Mouse (Mus musculus) C2C12 (cell line): ENCODE data around the gene Cxcl17.

Experiments used
- CEBPB ChIP-seq: IDR thresholded peaks from one replicate; pipeline ENCODE4 v1.6.1; 2011; ENCODE audit warnings: low read depth, mild to moderate bottlenecking, control low read depth, moderate library complexity
- CTCF ChIP-seq: IDR thresholded peaks from one replicate; pipeline ENCODE4 v1.5.1; 2011; ENCODE audit not compliant: control insufficient read depth, insufficient read depth, insufficient read length
- MYOD1 ChIP-seq: IDR thresholded peaks from one replicate; pipeline ENCODE4 v1.6.1; 2011; ENCODE audit warnings: low read depth; ENCODE audit not compliant: control insufficient read depth, insufficient read length

- TF ChIP-seq CTCF, result no peak
- TF ChIP-seq MYOD1, result no peak
- TF ChIP-seq CEBPB, result no peak
Observed at GRCm38 (mm10) chr7:25385259-25385658, 27.4 kb downstream of the Cxcl17 start.
